Mouse (Mus musculus) liver, postnatal 0 days (tissue): Measurements from ENCODE around the gene Gm3417. TPM values are rescaled to one million over a fixed set of nuclear protein-coding genes. Genes with fewer than 3 reads are reported as not detected.
A peak's percentile ranks its signal among the peaks of the same experiment; 100 is the strongest.
"Not testable (repeated sequence)": the region's sequence is repeated elsewhere in the genome, so short reads cannot be mapped to it uniquely, and the experiment has no call there.

Experiments used
- ATAC-seq: fragments of 200-750 bp; cut with Nextera tagmentation; 2 replicates; pipeline ENCODE4 v1.8.0; 2017; ENCODE audit warnings: mild to moderate bottlenecking, moderate library complexity
- DNase-seq: peaks from one replicate; pipeline ENCODE4 v3.0.0-alpha.2; 2016
- H3K27ac ChIP-seq: fragments of 300-500 bp; sonication (generic); 2 replicates; pipeline ENCODE4 v1.5.1; 2014; ENCODE audit warnings: antibody characterized with exemption, moderate library complexity, mild to moderate bottlenecking, low read depth
- H3K27me3 ChIP-seq: fragments of 300-500 bp; sonication (generic); 2 replicates; pipeline ENCODE4 v1.6.1; 2014; ENCODE audit warnings: low read length, control low read depth, mixed read lengths; ENCODE audit not compliant: insufficient read depth
- H3K36me3 ChIP-seq: fragments of 300-500 bp; sonication (generic); replicated peaks from 2 replicates; pipeline ENCODE4 v1.6.1; 2014; ENCODE audit warnings: mild to moderate bottlenecking, control low read depth, low read length, moderate library complexity, mixed read lengths; ENCODE audit not compliant: insufficient read depth
- H3K4me1 ChIP-seq: fragments of 300-500 bp; sonication (generic); 2 replicates; pipeline ENCODE4 v1.6.1; 2014; ENCODE audit warnings: antibody characterized with exemption, mild to moderate bottlenecking, control low read depth; ENCODE audit not compliant: insufficient read depth
- H3K4me2 ChIP-seq: fragments of 300-500 bp; sonication (generic); 2 replicates; pipeline ENCODE4 v1.6.1; 2014; ENCODE audit warnings: low read depth, mild to moderate bottlenecking, low read length, moderate library complexity, mixed read lengths
- H3K4me3 ChIP-seq: fragments of 300-500 bp; sonication (generic); 2 replicates; pipeline ENCODE4 v1.5.1; 2014; ENCODE audit warnings: low read depth, low read length
- H3K9ac ChIP-seq: fragments of 300-500 bp; sonication (generic); replicated peaks from 2 replicates; pipeline ENCODE4 v1.6.1; 2014; ENCODE audit warnings: mild to moderate bottlenecking, moderate library complexity
- H3K9me3 ChIP-seq: fragments of 300-500 bp; sonication (generic); 2 replicates; pipeline ENCODE4 v1.6.1; 2016; ENCODE audit warnings: mild to moderate bottlenecking, control low read depth, low read length, mixed read lengths
- CTCF ChIP-seq: sonication (generic); IDR thresholded peaks from 2 replicates; pipeline ENCODE4 v1.5.1; 2016; ENCODE audit warnings: antibody characterized with exemption, low read depth
- EP300 ChIP-seq: IDR thresholded peaks from 2 replicates; pipeline ENCODE4 v1.6.1; 2016; ENCODE audit warnings: antibody characterized with exemption, low read depth, mild to moderate bottlenecking
- WGBS: fragments of 180-500 bp; shearing (Covaris S2); extraction: QIAGEN DNeasy Blood & Tissue Kit; methylation state at CpG from one replicate; pipeline ENCODE4 v1.1.7; 2014; ENCODE audit not compliant: insufficient replicate concordance; 5-methylcytosine and 5-hydroxymethylcytosine counted together
- polyA plus RNA-seq: library from polyadenylated mRNA; unstranded; fragments of >200 nt; fragmentation: Nextera tagmentation; extraction: Ambion mirVana; gene quantifications from 2 replicates; pipeline ENCODE4 v1.2.1, GENCODE M21; 2015

Gene Gm3417
- polyA plus RNA-seq, 1 experiment from 2014 or later, result 1.9 TPM

GRCm38 (mm10) chr17:14943729-14944059 is 34.9 kb downstream of the Gm3417 start:
- H3K9me3 ChIP-seq, result no peaks in the 10 kb centered on the region
- H3K4me3 ChIP-seq, result peak overlapping the region; percentile 97
- ATAC-seq (no peak), DNase-seq (no peak)
- H3K4me1 ChIP-seq, result peaks cover 18% of the 10 kb centered on the region
- TF ChIP-seq EP300 (no peak), CTCF (no peak)
- H3K36me3 ChIP-seq, result peaks cover 23% of the 10 kb centered on the region
- H3K27ac ChIP-seq, result peak overlapping the region; percentile 86
- H3K4me2 ChIP-seq, result peak overlapping the region; percentile 98
- H3K27me3 ChIP-seq, result no peaks in the 10 kb centered on the region
- H3K9ac ChIP-seq, result peak overlapping the region; percentile 95
- WGBS, result 14% methylated on average over 16 of the region's 16 CpGs

- peak within 1 kb of the TSS; percentile 98 for H3K4me2 ChIP-seq
- peak within 1 kb of the TSS; percentile 86 for H3K27ac ChIP-seq
- ATAC-seq (peak; percentile 98), DNase-seq (peak; percentile 99)
- peaks cover 17% of the 10 kb centered on the region for H3K36me3 ChIP-seq
- no peaks in the 10 kb centered on the region for H3K9me3 ChIP-seq
- under 1% methylated on average over 52 of the region's 54 CpGs for WGBS
- peak within 1 kb of the TSS; percentile 95 for H3K9ac ChIP-seq
- peaks cover 18% of the 10 kb centered on the region for H3K4me1 ChIP-seq
- no peaks in the 10 kb centered on the region for H3K27me3 ChIP-seq
- H3K4me3 ChIP-seq, result peak within 1 kb of the TSS; percentile 97
- TF ChIP-seq CTCF (no peak), EP300 (peak; percentile 91)
Observed at GRCm38 (mm10) chr17:14943009-14943728, 35.4 kb downstream of the Gm3417 start, which contains the start of the genes Wdr27 and 1600012H06Rik. Wdr27 (minus strand) TSS chr17:14943158. 1600012H06Rik (plus strand) TSS chr17:14943184.

GRCm38 (mm10) chr17:14942181-14942580 is 36.4 kb downstream of the Gm3417 start:
- DNase-seq, H3K9me3 ChIP-seq, H3K27ac ChIP-seq, H3K27me3 ChIP-seq, ATAC-seq: not testable (repeated sequence)
- Histone ChIP-seq H3K4me1 (peaks cover 18% of the 10 kb centered on the region), H3K4me3 (peak overlapping the region; percentile 97; the same call in 1 of the 2 replicates), H3K9ac (peak overlapping the region; percentile 95; the same call in 1 of the 2 replicates), H3K36me3 (peaks cover 11% of the 10 kb centered on the region), H3K4me2 (peak overlapping the region; percentile 98)
- WGBS, result 64% methylated on average over 6 of the region's 6 CpGs

GRCm38 (mm10) chr17:14935841-14936605 is 42.6 kb downstream of the Gm3417 start:
- 58% methylated on average over 5 of the region's 5 CpGs for WGBS
- no peak for DNase-seq
- TF ChIP-seq EP300 (no peak), CTCF (no peak)

GRCm38 (mm10) chr17:14935280-14935679 is 43.3 kb downstream of the Gm3417 start:
- H3K27me3 ChIP-seq, ATAC-seq, H3K4me3 ChIP-seq, H3K9ac ChIP-seq, H3K4me1 ChIP-seq, H3K36me3 ChIP-seq, DNase-seq, H3K9me3 ChIP-seq, H3K4me2 ChIP-seq, H3K27ac ChIP-seq: not testable (repeated sequence)
- WGBS, result 73% methylated on average over 12 of the region's 14 CpGs

More at GRCm38 (mm10) chr17:14935841-14936605, 42.6 kb downstream of the Gm3417 start:
- Histone ChIP-seq H3K36me3 (no peaks in the 10 kb centered on the region), H3K9ac (no peak overlapping the region), H3K4me1 (no peaks in the 10 kb centered on the region), H3K27me3 (no peaks in the 10 kb centered on the region), H3K4me3 (no peak overlapping the region), H3K4me2 (no peak overlapping the region), H3K9me3 (no peaks in the 10 kb centered on the region), H3K27ac (no peak overlapping the region)
- ATAC-seq, result no peak

- Histone ChIP-seq H3K4me2 (no peak overlapping the region), H3K9me3 (no peaks in the 10 kb centered on the region), H3K27ac (no peak overlapping the region)
Observed at GRCm38 (mm10) chr17:14931469-14931868, 47.1 kb downstream of the Gm3417 start.

More at GRCm38 (mm10) chr17:14931469-14931868, 47.1 kb downstream of the Gm3417 start:
- ATAC-seq, result no peak
- no peaks in the 10 kb centered on the region for H3K4me1 ChIP-seq
- H3K4me3 ChIP-seq, result no peak overlapping the region
- no peaks in the 10 kb centered on the region for H3K36me3 ChIP-seq
- DNase-seq, result no peak
- no peak for TF ChIP-seq CTCF
- TF ChIP-seq EP300, result no peak
- no peak overlapping the region for H3K9ac ChIP-seq
- no peaks in the 10 kb centered on the region for H3K27me3 ChIP-seq
- 58% methylated on average over 5 of the region's 5 CpGs for WGBS
